Mouse (Mus musculus) olfactory bulb, adult 2 months (tissue): ENCODE results near the gene Gm960.

Source experiments
- CTCF ChIP-seq: fragments of 200-500 bp; IDR thresholded peaks from 2 replicates; pipeline ENCODE4 v1.5.1; 2012; ENCODE audit warnings: low read depth, mild to moderate bottlenecking, low read length, moderate library complexity; ENCODE audit not compliant: insufficient read depth
- POLR2A ChIP-seq: fragments of 200-500 bp; IDR thresholded peaks from 2 replicates; pipeline ENCODE4 v1.6.1; 2012; ENCODE audit warnings: mild to moderate bottlenecking, low read depth, low read length, moderate library complexity; ENCODE audit not compliant: insufficient read depth

GRCm38 (mm10) chr19:4697721-4698120 is 747 bp downstream of the Gm960 start:
- no peak for TF ChIP-seq POLR2A
- TF ChIP-seq CTCF = no peak
